Mouse (Mus musculus) thymus, postnatal 25 days (tissue): ENCODE data around the gene Fancg.

Source experiments
- DNase-seq: peaks from one replicate; pipeline ENCODE4 v3.0.0; 2022

The Fancg gene

DNA sequence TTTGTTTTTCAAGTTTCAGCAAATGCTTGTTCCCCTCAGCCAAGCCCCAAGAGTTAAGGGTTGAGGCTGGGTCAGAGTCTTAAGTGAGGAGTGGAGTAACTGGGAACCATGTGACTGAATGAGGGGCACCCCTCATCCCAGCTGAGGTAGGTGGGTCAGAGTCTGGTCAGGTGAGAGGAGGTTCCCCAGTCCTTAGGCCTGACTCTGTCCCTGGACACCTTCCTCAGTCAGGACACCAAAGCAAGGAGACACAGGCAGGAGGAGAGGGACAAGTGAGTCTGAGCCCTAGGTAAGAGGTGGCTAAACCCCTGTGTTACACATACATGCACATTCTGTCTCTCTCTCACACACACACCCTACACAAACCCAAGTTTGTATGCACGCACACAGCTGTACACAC lies 22.2 kb upstream of the Fancg start:
- no peak for DNase-seq

DNA sequence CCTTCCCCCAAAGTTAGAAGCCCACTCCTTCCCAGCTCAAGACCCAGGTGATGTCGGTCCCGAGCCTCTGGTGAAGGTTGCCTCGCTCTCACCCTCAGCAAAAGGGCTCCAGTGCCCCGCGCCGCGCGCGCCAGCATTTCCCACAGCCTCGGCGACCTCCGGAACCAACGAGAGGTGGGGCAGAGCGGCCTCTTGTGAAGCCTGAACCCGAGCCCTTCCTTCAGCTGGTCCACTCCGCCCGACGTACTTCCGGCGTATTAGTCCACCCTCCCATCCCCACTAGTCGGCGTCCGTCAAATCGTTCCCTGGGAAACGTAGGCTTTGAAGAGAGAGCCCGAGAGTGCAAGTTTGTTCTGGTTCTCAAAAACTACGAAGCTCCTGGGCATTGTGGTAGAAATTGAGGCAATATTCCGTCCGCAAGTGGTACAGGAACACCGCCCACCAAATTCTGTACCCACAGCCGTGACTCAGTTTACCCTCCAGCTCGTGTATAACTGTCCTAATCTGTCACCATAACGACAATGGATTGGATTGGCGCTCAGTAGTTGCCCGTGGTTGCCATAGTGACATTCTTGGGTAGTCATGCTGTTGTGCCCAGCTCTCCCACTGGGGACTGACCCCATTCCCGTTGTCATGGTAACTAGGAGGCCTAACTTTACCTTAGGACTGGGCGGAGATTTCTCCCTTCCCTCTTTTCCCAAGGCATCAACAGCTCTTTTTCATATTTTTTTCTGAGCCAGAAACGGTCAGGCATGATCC lies 21.1 kb upstream of the Fancg start, which contains the start of gene Stoml2:
Stoml2 (minus strand) TSS at position 474 of the 759 bp plus-strand sequence.
- peak; percentile 92 for DNase-seq

DNA sequence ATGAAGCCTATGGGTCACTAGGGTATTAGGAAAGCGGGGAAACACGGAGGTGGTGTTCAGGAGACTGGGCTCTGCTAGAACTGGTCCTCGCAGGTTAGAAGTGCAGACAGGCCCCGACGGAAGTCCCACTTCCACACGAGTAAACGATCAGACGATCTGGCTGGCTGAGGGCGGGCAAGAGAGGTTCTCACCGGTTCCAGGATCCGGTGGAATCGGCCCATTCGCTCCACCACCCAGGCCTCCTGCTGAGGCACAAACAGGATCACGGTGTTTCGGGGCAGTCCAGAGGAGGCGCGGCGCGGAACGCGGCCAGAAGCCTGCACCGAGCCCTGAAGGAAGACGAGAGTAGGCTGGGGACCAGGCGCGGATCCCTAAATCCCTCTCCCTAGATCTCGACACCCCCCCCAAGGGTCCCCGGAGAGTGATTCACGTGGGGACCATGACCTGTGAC lies 20.5 kb upstream of the Fancg start:
- no peak for DNase-seq

DNA sequence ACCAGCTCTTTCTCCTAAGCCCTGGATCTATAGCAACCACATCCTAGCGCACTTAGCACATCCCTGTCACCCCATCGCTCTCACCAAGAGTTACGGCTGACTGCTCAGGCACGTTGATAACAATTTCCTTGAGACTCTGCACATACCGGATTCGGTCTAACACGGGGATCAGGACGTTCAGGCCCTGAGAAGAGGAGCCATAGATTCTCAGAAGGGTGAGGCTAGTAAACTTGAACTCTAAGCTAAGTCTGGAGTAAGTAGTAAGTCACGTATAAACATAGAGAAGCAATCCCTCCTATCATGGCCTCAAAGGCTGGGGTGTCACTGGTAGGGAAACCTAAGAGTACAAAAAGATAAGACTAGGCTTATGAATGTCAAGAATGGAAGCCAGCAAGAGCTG lies 20.0 kb upstream of the Fancg start:
- no peak for DNase-seq

DNA sequence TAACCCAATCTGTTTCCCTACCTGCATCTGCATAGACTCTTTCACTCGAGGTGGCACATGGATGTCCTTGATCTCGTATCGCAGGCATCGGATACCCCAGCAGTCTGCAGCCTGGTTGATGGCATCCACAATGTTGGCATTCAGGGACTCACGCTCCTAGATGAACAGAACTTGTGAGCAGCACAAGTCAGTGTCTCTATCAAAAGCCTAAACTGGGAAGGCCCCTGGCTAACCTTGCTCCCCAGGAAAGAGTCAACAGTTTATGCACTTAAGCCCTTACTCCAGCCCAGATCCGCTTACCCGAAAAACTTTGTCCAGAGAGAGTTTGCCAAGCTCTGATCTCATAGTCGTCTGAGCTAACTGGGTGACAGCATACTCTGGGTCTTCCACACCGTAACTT lies 19.4 kb upstream of the Fancg start:
- no peak for DNase-seq

DNA sequence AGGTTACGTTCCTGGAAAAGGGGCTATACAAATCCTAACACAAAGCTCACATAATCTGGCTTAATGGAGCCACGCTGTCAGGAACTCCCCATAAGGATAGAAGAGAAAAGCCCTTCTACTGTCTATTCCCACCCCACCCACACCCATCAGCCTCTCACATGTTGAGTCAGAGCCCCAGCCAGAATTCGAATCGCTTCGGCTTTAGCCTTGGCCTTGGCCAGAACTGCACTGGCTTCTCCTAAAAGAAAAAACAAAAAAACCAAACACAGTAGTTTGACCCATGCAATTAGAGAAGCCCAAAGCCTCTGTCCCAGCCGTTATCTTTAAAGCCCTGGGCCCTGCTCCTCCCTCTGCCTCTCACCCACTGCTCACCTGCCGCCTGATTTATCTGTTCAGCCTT lies 18.8 kb upstream of the Fancg start:
- no peak for DNase-seq

DNA sequence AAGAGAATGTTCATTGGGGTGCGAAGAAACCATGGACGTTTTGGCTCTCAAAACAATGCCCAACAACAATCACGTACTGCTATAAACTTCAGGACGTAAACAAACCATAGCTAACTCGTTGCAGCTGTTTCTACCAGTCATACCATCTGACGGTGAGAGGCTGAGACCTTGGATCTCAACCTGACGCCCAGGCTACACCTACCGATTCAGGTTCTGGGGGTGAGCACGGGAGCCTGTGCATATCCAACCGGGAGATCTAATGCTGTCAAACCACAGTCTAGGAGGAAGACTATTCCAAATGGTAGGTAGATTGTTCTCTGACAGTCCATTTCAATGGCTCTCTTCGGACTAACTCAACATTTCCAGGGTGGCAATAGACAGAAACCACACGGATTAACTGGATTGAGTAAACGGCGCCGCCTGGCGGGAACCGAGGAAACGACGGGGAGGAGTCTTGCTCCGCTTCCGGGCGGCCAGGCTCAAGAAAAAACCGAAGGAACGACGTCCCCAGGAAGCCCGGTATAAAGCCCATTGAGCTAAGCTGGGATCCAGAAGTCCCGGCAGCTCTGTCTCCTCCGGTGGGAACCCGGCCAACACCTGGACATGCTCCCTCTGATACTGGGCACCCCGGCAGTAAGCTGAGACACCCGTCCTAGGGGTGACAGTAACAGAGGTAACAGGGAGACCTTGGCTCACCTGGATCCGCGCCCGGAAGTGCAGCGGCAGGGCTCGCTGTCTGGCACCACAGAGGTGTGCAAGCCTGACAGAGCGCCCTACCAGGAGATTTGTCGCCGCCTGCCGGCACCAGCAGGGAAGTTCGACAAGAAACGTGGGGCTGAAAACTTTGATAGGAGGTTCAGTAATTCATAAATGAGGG lies 15.0 kb upstream of the Fancg start, which contains the start of gene Pigo:
Pigo (minus strand) TSS at position 736 of the 877 bp plus-strand sequence.
- peak; percentile 92 for DNase-seq

DNA sequence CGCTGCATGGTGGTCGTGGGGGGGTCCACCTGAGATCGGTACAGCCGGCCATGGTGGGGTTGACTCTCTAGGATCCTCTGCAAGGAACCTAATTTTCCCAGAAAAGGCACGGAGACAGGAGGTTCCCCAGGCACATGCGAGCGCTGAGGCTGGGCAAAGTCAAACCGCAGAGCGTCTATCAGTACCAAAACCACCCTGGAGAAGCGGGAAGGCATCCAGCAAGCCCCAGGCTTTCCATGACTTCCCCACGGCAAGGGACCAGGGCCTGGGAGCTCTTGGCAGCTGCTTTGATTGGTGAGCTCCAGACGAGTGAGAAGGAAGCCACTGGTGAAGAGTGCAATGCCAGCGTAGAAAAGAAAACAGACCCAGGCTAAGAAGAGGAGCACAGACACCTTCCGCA lies 14.4 kb upstream of the Fancg start:
- no peak for DNase-seq

DNA sequence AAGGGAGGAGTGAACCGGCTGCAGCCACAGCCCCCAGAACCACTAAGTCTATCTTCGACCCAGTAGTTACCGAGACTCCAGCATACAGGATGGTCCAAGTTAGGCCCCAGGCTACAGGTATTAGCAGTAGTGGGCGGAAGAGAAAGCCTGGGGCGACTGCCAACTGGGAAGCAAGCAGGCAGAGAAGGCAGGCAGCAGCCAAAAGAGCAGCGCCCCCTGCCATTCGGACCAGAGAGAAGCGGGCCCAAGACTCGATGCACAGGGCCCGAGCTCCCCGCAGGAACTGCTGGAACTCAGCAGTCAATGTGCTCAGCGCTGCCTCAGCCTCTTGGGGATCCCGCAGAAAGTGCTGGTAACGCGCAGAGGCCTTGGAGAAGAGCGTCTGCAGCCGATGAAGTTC lies 11.0 kb upstream of the Fancg start:
- no peak for DNase-seq

DNA sequence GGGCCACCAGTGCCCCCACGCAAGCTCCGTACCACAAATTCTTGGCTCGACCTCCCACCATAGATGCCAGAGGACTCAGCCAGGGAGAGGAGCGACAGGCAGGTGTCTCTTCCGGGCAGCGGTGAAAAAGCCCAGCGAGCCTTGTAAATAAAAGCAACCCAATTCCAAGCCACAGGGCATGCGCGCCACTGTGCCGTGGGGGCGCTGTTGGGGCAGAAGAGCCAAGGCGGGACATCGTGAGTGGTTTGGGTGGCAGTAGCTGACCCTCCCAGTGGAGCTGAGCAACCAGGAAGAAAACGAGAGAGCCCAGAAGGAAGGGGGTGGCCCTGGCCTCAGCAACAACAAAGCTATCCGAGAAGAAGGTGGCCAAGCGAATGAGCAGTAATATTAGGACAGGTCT lies 10.6 kb upstream of the Fancg start:
- no peak for DNase-seq

DNA sequence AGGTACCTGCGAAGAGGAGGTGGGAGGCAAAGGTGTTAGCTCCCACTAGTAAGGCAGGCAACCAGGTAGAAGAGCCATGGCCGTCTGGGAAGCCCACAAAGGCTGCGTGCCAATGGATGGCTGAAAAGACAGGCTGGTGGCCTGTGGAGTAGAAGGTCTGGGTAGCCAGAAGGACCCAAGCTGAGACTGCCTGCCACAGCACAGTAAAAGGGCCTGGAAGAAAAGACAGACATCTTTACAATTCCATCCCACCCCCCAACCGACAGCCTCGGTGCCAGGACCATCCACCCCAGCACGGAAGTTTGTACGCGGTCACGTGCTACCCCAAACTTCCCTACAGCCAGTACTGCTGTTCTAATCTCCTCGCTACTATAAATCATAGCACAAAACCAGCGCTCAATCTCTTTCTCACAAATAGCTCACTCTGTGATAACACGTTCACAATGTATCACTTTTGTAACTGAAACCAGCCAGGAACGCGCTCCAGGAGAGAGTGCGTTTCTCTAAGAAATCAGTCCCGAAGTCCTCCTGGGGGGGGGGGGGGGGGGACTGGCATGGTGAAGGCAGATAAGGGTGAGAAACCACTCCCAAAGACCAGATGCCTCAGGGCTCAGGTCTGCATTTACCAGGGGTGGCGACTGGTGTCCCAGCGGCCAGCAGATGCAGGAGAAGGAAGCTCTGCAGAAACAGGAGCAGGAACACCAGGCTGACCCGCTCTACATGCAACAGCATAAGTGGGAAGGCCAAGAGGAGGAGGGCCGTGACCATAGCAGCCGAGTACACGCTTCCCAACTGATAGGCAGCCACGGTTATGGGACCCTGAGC lies 9.5 kb upstream of the Fancg start:
- no peak for DNase-seq

DNA sequence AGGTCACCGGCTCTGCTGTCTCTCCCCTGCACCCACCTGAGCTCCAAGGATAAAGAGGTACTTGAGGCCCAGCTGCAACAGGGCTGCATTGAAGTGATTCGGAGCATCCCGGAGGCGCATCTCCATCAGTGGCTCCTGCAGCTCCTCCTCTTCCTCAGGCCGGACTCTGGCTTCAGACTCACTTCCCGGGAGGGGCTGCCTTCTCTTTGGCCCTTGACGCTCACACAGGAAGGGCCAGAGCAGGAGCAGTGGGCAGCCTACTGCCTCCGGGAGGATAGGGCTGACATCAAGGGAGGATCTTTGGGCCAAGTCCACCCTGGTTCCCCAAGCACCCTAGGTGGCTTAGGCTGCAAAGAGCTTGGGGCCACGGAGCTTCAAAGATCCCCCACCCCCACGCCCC lies 8.9 kb upstream of the Fancg start:
- no peak for DNase-seq

DNA sequence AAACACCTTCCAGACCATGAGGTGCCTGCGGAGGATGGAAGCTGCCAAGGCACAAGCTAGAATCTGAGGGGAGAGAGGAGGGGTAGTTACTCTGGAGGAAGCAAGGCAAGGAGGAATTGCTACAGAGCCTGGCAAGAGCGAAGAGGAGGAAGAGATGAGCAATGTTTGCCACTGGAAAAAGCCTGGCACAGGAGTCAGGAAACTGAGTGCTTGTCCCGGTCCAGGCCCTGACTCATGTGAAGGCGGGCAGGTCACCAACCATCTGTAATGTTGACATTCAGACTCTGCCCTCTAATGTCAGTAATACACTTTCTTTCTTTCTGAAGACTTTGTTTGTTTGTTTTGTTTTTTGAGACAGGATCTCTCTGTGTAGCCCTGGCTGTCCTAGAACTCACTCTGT lies 7.8 kb upstream of the Fancg start:
- DNase-seq, result no peak

DNA sequence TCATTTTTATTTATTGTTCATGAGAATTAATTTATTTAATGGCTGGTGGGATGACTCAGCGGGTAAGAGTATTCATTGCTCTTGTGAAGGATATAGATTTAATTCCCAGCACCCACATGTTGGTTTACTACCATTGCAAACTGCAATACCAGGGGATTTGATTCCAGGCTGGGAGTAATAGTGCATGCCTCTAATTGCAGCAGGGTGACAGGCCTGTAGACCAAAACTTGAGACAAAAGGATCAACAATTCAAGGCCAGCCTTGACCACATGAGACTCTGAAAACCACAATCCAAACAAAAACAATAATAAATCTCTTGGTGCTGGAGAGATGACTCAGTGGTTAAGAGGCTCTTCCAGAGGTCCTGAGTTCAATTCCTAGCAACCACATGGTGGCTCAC lies 1.8 kb upstream of the Fancg start:
- DNase-seq, result no peak

DNA sequence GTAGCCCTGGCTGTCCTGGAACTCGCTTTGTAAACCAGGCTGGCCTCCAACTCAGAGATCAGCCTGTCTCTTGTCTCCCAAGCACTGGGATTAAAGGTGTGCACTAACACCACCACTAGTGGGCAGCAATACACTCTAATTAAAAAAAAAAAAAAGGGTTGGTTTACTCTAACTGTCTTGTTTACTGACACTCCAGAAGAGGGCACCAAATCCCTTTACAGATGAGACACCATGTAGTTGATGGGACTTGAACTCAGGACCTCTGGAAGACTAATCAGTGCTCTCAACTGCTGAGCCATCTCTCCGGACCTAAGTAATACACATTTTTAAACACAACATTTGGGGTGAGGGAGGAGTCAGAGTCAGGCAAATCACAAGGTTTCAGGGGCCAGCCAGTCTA lies 4.5 kb downstream of the Fancg start:
- DNase-seq, result peak; percentile 41

DNA sequence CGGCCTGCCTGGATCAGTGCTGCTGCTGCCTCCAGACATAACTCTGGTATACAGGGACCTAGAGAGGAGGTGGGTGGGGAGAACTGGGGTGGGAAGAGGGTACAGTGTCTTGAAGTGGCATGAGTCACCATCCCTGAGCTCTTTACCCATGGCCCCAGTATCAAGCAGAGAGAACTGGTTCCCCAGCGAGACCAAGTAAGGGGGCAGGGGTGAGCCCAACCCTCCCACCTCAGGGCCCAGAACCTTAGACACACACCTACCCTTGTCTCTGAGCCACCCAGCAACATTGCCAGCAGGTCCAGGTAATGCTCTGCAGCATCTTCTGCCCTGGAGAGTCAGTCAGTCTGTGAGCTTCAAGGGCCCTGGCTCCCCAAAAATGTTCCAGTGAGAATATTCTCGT lies 5.4 kb downstream of the Fancg start:
- no peak for DNase-seq

DNA sequence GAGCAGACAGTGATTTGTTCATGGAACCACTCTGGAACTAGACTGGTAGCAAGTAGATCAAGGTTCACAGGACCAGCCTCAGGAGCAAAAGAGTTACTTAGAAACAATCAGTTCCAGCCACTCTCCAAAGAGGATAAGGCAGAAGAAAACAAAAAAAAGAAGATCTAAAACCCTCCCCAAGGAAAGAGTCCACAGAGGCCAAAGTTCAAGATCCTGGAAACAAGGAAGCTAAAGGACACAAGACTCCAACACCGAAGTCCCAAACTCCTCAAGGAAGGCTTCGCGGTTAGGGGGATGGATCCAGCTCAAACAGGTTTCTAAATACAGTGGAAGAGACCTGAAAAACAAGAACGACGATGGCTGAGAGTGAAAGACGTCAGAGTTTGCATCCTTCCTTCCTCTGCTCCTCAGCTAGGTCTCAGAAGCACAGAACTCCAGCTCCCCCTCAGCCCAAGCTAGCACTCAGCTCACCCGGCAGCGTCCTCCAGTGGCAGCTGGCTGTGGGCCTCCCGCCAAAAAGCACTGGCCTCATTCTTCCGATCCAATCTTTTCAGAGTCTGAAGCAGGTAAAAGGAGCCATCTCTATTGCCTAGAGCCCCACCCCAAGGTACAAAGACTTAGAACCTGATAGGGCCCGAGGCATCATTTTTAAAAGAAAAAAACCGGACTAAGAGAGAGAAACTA lies 7.4 kb downstream of the Fancg start:
- no peak for DNase-seq

DNA sequence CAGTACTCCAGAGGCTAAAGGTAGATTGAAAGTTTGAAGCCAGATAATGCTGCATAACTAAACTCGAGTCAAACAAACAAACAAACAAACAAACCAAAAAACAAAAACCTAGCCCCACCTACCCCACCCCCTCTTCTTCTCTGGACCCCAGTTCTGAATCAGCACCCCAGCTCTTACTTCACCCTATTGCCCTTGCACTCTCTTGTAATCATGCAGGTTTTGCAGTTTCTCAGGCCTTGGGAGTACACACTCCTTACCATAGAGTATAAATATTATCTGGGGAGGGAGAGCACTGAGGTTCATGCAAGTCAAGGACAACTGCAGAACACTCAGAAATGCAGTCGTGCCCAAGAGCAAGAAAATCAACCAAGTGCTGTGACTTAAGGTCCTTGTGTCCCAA lies 9.0 kb downstream of the Fancg start:
- DNase-seq, result no peak

DNA sequence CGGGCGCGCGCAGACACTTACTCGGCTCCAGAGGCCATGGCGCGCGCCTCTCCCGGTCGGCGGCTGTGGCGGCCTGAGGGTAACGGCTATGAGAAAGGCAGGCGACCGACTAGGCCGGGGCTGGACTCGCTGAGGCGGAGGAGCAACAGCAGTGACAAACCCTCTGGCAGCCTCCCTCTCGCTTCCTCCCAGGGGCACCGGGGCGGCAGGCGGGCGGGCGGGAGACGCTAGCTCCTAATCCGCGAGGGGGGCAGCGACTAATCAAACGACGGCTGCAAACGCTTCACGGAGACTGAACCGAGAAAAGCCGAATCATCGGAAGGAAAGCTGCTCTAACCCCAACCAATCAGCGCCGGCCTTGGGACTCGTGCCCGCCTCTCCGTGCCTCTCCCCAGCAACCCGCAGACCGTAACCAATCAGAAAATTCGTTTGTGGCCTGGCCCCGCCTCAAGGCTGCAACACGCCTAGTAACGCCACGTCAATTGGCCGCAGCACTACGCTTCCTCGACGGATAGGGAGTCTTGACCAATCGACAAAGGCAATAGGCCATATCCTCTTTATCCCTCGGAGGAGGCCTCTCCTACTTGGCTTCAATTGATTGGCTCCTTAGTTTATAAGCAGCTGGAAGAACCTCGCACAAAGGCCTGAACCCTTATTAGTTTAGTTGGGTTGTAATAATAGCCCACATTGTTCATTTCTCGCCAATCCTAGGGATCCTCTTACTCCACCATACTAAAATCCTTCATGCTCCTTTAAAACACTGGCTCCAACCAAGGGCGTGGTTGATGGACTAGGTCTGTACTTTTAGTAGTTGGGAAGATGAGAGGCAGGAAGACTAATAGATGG lies 9.9 kb downstream of the Fancg start, which contains the start of gene Vcp:
Vcp (minus strand) TSS at position 367 of the 846 bp plus-strand sequence.
- peak; percentile 99 for DNase-seq

DNA sequence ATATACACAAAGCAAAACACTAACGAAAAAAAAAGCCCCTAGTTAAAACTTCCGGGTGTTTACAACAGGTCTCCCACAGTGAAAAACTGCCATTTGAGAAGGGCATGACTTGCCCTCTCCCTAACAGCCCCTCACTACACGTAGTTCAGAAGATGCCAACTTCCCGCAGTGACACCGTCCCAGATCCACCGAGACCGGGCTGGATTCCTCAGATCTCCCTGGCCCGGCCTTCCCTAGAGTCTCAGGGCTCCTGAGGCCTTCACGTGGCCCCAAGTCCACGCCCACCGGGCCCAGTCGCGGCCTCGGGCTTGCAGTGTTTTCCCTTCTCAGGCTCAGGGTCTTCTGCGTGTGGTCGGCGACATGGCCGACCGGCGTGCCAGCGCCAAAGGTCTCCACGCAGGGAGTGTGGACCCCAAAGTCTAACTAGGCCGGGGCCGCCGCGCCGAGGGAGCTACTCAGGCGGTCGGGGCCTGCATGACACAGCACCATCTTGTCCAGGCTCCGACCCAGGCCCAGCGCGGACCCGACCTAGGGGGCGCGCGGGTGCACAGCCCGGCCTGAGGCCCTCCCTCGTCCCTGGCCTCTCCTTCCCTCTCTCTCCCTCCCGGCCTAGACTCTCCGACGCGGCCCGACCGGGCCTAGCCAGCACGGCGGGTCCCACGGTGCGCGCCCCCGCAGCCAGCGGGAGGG lies 10.7 kb downstream of the Fancg start:
- DNase-seq, result peak; percentile 75

DNA sequence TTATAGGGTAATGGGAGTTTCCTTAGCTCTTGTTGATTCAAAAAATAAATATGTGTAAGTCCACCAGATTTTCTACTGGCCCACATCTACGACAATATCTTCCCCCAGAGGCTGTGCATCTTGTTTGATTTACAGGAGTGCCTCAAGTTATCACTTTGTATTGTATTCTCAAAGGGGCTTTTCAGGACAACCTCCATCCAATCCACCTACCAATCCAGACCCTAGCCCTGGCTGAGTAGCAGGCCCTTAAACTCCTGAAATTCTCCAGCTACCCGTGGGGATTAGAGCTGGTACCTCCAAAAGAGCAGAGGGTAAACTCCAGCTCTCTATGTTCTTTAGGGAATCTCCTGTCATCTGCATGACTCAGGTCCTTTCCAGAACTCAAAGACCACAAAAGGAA lies 12.3 kb downstream of the Fancg start:
- no peak for DNase-seq
